Mouse (Mus musculus): ENCODE results near the gene P2ry12. TPM values are rescaled to one million over a fixed set of nuclear protein-coding genes. Genes with fewer than 3 reads are reported as not detected.

P2ry12 gene
- polyA plus RNA-seq, 1 experiment = 16.1 TPM

DNA sequence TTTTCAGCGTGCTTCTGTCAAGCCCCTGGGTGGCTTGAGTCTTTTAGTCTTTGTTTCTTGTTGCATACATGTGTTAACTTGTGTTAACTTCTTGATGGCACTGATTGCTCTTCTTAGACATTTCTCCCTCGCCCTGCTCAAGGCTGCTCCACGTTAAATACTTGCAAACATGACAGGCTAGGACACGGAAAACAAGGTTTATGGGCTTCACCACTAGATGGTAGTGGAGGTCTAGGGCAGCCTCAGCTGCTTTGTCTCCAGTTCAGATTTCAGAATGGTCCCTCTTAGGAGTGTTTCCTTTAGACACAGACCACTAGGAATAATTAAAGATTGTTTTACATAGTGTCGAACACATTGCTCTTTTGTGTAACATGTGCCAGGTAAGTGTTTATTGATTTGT, 87.4 kb downstream of the P2ry12 start:
- peak; percentile 74 to 82 for DNase-seq
- H3K27ac ChIP-seq (ENCODE audit: insufficient read depth, low read length) = no peak overlapping the region
- H3K4me1 ChIP-seq (ENCODE audit: control insufficient read depth, insufficient read depth, low read length) = peaks cover 15% of the 10 kb centered on the region
- H3K4me3 ChIP-seq (replicated peaks; ENCODE audit: insufficient read depth, low read depth, low read length) = no peak overlapping the region
- no peaks in the 10 kb centered on the region for H3K27me3 ChIP-seq (ENCODE audit: control insufficient read depth, insufficient read depth, low read length)
- 20% methylated on average over 5 of the region's 5 CpGs for WGBS
- peak; percentile 94 for TF ChIP-seq CTCF (IDR thresholded peaks at IDR 0.05; ENCODE audit: borderline replicate concordance, insufficient read depth, low read depth, low read length)
- no peak for TF ChIP-seq POLR2A (IDR thresholded peaks at IDR 0.05; ENCODE audit: borderline replicate concordance, insufficient read depth, low read length)

DNA sequence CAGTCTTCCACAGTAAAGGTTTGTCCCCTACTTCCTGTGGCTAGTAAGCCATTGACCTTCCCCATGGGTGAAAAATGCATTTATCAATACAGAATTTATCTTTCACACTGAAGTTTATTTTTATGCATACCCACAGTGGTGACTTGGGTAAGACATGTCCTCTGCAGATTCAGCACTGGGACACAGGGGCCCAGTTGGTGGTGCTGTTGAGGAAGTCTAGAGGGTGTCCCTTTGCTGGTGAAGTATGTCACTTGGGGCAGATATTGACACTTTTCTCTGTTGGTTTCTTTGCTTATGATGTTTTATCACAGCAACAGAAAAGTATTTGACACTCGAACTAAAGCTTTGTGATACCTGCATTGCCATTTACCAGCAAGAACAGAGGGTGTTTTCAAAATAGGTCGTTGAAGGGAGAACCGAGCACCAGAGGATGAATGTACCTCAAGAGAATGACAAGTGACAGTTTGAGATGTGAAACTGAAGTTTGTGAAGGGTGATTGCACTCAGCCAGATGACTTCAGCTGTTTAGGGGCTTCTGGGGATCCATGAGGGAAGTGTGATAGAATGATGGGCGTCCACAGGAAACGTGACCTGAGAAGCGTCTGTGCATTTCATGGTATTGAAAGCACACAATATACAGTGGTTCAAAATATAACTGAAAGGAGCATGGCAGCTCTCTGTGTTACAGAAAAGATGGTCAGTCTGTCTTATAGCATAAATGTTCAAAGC, 88.1 kb downstream of the P2ry12 start:
- Histone ChIP-seq H3K4me3 (replicated peaks; ENCODE audit: insufficient read depth, low read depth, low read length) (no peak overlapping the region), H3K27me3 (ENCODE audit: control insufficient read depth, insufficient read depth, low read length) (no peaks in the 10 kb centered on the region), H3K27ac (ENCODE audit: insufficient read depth, low read length) (no peak overlapping the region), H3K4me1 (ENCODE audit: control insufficient read depth, insufficient read depth, low read length) (peaks cover 15% of the 10 kb centered on the region)
- WGBS = 85% methylated on average over 6 of the region's 6 CpGs
- TF ChIP-seq POLR2A (IDR thresholded peaks at IDR 0.05; ENCODE audit: borderline replicate concordance, insufficient read depth, low read length) (no peak), CTCF (IDR thresholded peaks at IDR 0.05; ENCODE audit: borderline replicate concordance, insufficient read depth, low read depth, low read length) (no peak)
- no peak for DNase-seq

DNA sequence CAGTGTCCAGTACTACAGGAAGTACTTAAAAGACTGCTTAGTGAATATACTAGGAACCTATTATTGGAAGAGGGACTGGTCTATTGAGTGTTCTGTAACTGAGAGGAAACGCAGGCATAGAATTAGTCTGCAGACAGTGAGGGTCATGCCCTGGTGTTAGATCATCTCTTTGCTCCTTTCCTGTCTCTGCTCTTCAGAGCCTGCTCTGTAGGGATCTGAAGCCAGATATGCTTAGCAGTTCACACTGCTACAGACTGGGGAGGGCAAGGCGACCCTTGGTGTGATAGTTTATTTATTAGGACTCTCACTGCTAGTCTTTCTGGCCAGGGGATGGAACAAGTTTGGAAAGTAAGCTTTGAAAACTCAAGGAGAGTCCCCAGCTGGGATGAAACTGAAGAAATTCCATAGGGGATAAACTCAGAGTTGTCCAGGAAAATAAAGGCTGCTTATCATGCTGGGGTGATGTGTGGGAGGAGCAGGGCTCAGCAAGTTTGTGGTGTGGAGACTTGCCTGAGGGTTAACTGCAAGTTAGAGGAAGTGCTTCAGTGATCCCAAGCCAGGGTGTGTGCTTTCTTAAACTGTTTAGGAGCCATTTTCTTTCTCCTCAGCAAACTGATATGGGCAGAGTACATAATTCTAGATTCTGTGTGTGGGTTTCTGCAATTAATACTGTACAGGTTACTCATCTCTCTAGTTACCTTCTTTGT, 92.6 kb downstream of the P2ry12 start:
- TF ChIP-seq POLR2A (IDR thresholded peaks at IDR 0.05; ENCODE audit: borderline replicate concordance, insufficient read depth, low read length) = no peak
- TF ChIP-seq CTCF (IDR thresholded peaks at IDR 0.05; ENCODE audit: borderline replicate concordance, insufficient read depth, low read depth, low read length) = no peak
- Histone ChIP-seq H3K4me1 (ENCODE audit: control insufficient read depth, insufficient read depth, low read length) (peaks cover 3% of the 10 kb centered on the region; the same call in 1 of the 2 replicates), H3K27ac (ENCODE audit: insufficient read depth, low read length) (no peak overlapping the region), H3K4me3 (replicated peaks; ENCODE audit: insufficient read depth, low read depth, low read length) (no peak overlapping the region), H3K27me3 (ENCODE audit: control insufficient read depth, insufficient read depth, low read length) (no peaks in the 10 kb centered on the region)
- WGBS = 85% methylated on average over 2 of the region's 2 CpGs
- no peak for DNase-seq

DNA sequence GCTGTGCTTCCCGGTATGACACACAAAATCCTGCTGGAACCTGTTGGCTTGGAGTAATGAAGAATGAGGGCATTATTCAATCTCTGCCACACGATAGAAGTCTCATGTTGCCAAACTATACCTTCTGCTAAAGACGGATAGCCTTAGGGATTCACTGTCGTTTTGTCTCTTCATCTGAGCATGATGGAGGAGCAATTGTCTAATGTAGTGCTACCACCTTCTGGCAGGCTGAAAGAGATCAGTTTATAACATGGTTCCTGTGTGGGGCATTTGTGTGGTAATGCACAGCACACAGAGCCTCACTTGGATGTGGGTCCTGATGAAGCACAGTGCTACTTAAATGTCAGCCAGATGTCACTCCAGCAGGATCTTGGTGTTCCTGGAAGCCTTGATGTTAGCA, 93.5 kb downstream of the P2ry12 start:
- H3K4me3 ChIP-seq (replicated peaks; ENCODE audit: insufficient read depth, low read depth, low read length) = no peak overlapping the region
- 17% methylated on average over 4 of the region's 4 CpGs for WGBS
- H3K4me1 ChIP-seq (ENCODE audit: control insufficient read depth, insufficient read depth, low read length) = peaks cover 3% of the 10 kb centered on the region; the same call in 1 of the 2 replicates
- H3K27me3 ChIP-seq (ENCODE audit: control insufficient read depth, insufficient read depth, low read length) = no peaks in the 10 kb centered on the region
- DNase-seq = no peak
- TF ChIP-seq CTCF (IDR thresholded peaks at IDR 0.05; ENCODE audit: borderline replicate concordance, insufficient read depth, low read depth, low read length) (no peak), POLR2A (IDR thresholded peaks at IDR 0.05; ENCODE audit: borderline replicate concordance, insufficient read depth, low read length) (no peak)
- no peak overlapping the region for H3K27ac ChIP-seq (ENCODE audit: insufficient read depth, low read length)

DNA sequence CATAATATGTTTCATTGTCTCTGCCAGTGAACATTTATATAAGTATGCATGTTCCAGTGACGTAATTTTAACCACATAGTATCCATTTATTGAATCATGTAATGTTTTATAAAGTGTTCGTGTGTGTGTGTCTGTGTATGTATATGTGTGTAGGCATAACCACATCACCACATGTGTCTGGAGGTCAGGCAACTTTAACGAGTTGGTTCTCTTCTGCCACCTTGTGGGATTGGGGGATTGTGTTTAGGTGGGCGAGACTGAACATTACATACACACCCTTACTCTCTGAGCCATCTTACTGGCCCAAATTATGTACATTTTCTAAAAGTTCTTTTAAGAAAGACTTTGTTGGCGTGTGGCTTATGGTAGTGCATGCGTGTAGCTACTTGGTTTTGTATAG, 94.2 kb downstream of the P2ry12 start:
- no peaks in the 10 kb centered on the region for H3K27me3 ChIP-seq (ENCODE audit: control insufficient read depth, insufficient read depth, low read length)
- no peak overlapping the region for H3K4me3 ChIP-seq (replicated peaks; ENCODE audit: insufficient read depth, low read depth, low read length)
- TF ChIP-seq POLR2A (IDR thresholded peaks at IDR 0.05; ENCODE audit: borderline replicate concordance, insufficient read depth, low read length) (no peak), CTCF (IDR thresholded peaks at IDR 0.05; ENCODE audit: borderline replicate concordance, insufficient read depth, low read depth, low read length) (no peak)

DNA sequence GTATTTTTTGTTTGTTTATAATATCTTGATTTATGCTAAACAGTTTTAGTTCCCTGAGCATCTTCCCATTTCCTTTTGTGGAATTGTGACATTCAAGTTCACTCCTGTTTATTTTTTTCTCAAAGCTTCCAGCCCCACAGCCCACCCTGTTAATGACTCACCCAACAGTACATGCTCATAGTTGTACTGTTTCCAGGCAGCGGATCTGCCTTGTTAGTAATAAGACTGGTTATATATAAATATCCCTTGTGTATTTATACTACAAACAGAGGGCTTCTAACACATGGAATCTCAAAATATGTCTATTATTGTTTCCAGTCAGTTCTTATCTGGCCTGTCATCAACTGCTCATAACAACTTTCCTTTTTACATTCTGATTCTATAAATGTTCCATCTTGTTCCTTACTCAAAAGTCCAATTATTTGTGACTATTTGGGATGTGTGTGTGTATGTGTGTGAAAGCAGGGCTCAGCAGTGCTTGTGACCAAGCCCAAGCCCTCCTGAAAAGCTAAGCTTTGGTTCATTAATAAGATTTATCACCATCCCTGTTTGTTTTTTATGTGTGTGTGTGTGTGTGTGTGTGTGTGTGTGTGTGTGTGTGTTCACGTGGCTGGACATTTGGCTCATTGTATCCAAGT, 95.1 kb downstream of the P2ry12 start:
- H3K27ac ChIP-seq (ENCODE audit: insufficient read depth, low read length) = no peak overlapping the region
- no peak overlapping the region for H3K4me3 ChIP-seq (replicated peaks; ENCODE audit: insufficient read depth, low read depth, low read length)
- no peaks in the 10 kb centered on the region for H3K27me3 ChIP-seq (ENCODE audit: control insufficient read depth, insufficient read depth, low read length)
- 80% methylated on average over 2 of the region's 2 CpGs for WGBS
- TF ChIP-seq CTCF (IDR thresholded peaks at IDR 0.05; ENCODE audit: borderline replicate concordance, insufficient read depth, low read depth, low read length) (no peak), POLR2A (IDR thresholded peaks at IDR 0.05; ENCODE audit: borderline replicate concordance, insufficient read depth, low read length) (no peak)
- no peak for DNase-seq
- H3K4me1 ChIP-seq (ENCODE audit: control insufficient read depth, insufficient read depth, low read length) = peaks cover 3% of the 10 kb centered on the region; the same call in 1 of the 2 replicates

More for the DNA sequence above, 94.2 kb downstream of the P2ry12 start:
- DNase-seq = no peak
- Histone ChIP-seq H3K4me1 (ENCODE audit: control insufficient read depth, insufficient read depth, low read length) (peaks cover 3% of the 10 kb centered on the region; the same call in 1 of the 2 replicates), H3K27ac (ENCODE audit: insufficient read depth, low read length) (no peak overlapping the region)
- 95% methylated on average over 6 of the region's 6 CpGs for WGBS

Other genes starting within 250 kb of the P2ry12 start
- 0.06 TPM in 1 of 2 replicates, not detected in the other for gene Gpr171, start 161.1 kb downstream of the P2ry12 start, polyA plus RNA-seq (2012; rRNA removed)
- 3.4 and 4.2 TPM in 2 replicates for gene P2ry14, start 109.3 kb downstream of the P2ry12 start, polyA plus RNA-seq (2012; rRNA removed)
- gene Gpr87, start 67.8 kb downstream of the P2ry12 start, polyA plus RNA-seq (2012; rRNA removed) = not detected in 2 replicates
- gene P2ry13, start 52.0 kb downstream of the P2ry12 start, polyA plus RNA-seq (2012; rRNA removed) = 3.7 and 4.1 TPM in 2 replicates
- 2.4 and 3.0 TPM in 2 replicates for gene Igsf10, start 81.5 kb upstream of the P2ry12 start, polyA plus RNA-seq (2012; rRNA removed)

All from cerebellum, adult 2 months (tissue).